Mouse (Mus musculus): ENCODE measurements around the gene Neurl1a.
"Not testable (repeated sequence)": the region's sequence is repeated elsewhere in the genome, so short reads cannot be mapped to it uniquely, and the experiment has no call there.

Neurl1a gene

GRCm38 (mm10) chr19:47178431-47179271 is at the start of gene Neurl1a:
TSS of gene Neurl1a (plus strand) at chr19:47178820.
- DNase-seq (ENCODE audit: low spot score), result peak; percentile 48

- DNase-seq (ENCODE audit: low spot score), result no peak
Observed at GRCm38 (mm10) chr19:47128835-47129234, 49.8 kb upstream of the Neurl1a start.

- DNase-seq (ENCODE audit: low spot score), result no peak
Observed at GRCm38 (mm10) chr19:47130551-47131125, 48.0 kb upstream of the Neurl1a start.

- no peak for DNase-seq (ENCODE audit: low spot score)
Observed at GRCm38 (mm10) chr19:47133161-47133560, 45.5 kb upstream of the Neurl1a start.

- no peak for DNase-seq (ENCODE audit: low spot score)
Observed at GRCm38 (mm10) chr19:47135568-47135967, 43.1 kb upstream of the Neurl1a start.

GRCm38 (mm10) chr19:47136170-47136569 is 42.5 kb upstream of the Neurl1a start:
- no peak for DNase-seq (ENCODE audit: low spot score)

- peak; percentile 25 for DNase-seq (ENCODE audit: low spot score)
Observed at GRCm38 (mm10) chr19:47137051-47137581, 41.5 kb upstream of the Neurl1a start.

- DNase-seq (ENCODE audit: low spot score), result peak; percentile 39
Observed at GRCm38 (mm10) chr19:47137771-47138421, 40.7 kb upstream of the Neurl1a start, which contains the start of gene Calhm2. TSS of gene Calhm2 (minus strand) at chr19:47138294.

GRCm38 (mm10) chr19:47139611-47140010 is 39.0 kb upstream of the Neurl1a start:
- DNase-seq (ENCODE audit: low spot score), result not testable (repeated sequence)

GRCm38 (mm10) chr19:47142438-47142837 is 36.2 kb upstream of the Neurl1a start:
- no peak for DNase-seq (ENCODE audit: low spot score)

- DNase-seq (ENCODE audit: low spot score), result no peak
Observed at GRCm38 (mm10) chr19:47144154-47144553, 34.5 kb upstream of the Neurl1a start, which contains the start of gene Calhm1. TSS of gene Calhm1 (minus strand) at chr19:47144254.

GRCm38 (mm10) chr19:47148267-47148847 is 30.3 kb upstream of the Neurl1a start:
- no peak for DNase-seq (ENCODE audit: low spot score)

- no peak for DNase-seq (ENCODE audit: low spot score)
Observed at GRCm38 (mm10) chr19:47149854-47150253, 28.8 kb upstream of the Neurl1a start.

- DNase-seq (ENCODE audit: low spot score), result no peak
Observed at GRCm38 (mm10) chr19:47151332-47152061, 27.1 kb upstream of the Neurl1a start.

- no peak for DNase-seq (ENCODE audit: low spot score)
Observed at GRCm38 (mm10) chr19:47152062-47152369, 26.6 kb upstream of the Neurl1a start.

GRCm38 (mm10) chr19:47153767-47154166 is 24.9 kb upstream of the Neurl1a start:
- no peak for DNase-seq (ENCODE audit: low spot score)

GRCm38 (mm10) chr19:47157664-47158063 is 21.0 kb upstream of the Neurl1a start, which contains the start of gene Calhm3:
TSS of gene Calhm3 (minus strand) at chr19:47157764.
- DNase-seq (ENCODE audit: low spot score), result no peak

- no peak for DNase-seq (ENCODE audit: low spot score)
Observed at GRCm38 (mm10) chr19:47161669-47162068, 17.0 kb upstream of the Neurl1a start.

- DNase-seq (ENCODE audit: low spot score), result no peak
Observed at GRCm38 (mm10) chr19:47163176-47163744, 15.4 kb upstream of the Neurl1a start.

- no peak for DNase-seq (ENCODE audit: low spot score)
Observed at GRCm38 (mm10) chr19:47166758-47167157, 11.9 kb upstream of the Neurl1a start.

- DNase-seq (ENCODE audit: low spot score), result no peak
Observed at GRCm38 (mm10) chr19:47167617-47168214, 10.9 kb upstream of the Neurl1a start.
